Mouse (Mus musculus) layer of hippocampus, adult 18-20 months (tissue): ENCODE results near the gene Slc25a25. TPM values are rescaled to one million over a fixed set of nuclear protein-coding genes. Genes with fewer than 3 reads are reported as not detected.

Experiments
- DNase-seq, 2 experiments: peaks; one replicate each; pipeline ENCODE4 v3.0.0; 2022; ENCODE audit warnings: low spot score in 2 of 2
- total RNA-seq, 2 experiments: library from RNA; stranded (reverse); gene quantifications; 2 replicates each; pipeline ENCODE4 v1.2.3; 2021

The Slc25a25 gene
- total RNA-seq, 2 experiments from 2014 or later: 57.2 to 59.5 TPM

GRCm38 (mm10) chr2:32430701-32431676, 20.3 kb downstream of the Slc25a25 start:
- peak; percentile 86 to 92 for DNase-seq

GRCm38 (mm10) chr2:32429215-32429891, 21.9 kb downstream of the Slc25a25 start:
- DNase-seq: no peak

- peak; percentile 62 to 72 for DNase-seq
These were observed 23.0 kb downstream of the Slc25a25 start for GRCm38 (mm10) chr2:32428262-32428722.

GRCm38 (mm10) chr2:32427720-32428119, 23.5 kb downstream of the Slc25a25 start:
- no peak for DNase-seq

- no peak for DNase-seq
These were observed 25.1 kb downstream of the Slc25a25 start for GRCm38 (mm10) chr2:32426141-32426540.

- DNase-seq: no peak
These were observed 25.7 kb downstream of the Slc25a25 start for GRCm38 (mm10) chr2:32425568-32425967.

GRCm38 (mm10) chr2:32424796-32425195, 26.4 kb downstream of the Slc25a25 start:
- no peak for DNase-seq

GRCm38 (mm10) chr2:32423481-32424331, 27.5 kb downstream of the Slc25a25 start:
- peak in 1 of 2 experiments; percentile 55 for DNase-seq

GRCm38 (mm10) chr2:32421851-32422251, 29.4 kb downstream of the Slc25a25 start:
- no peak for DNase-seq

- no peak for DNase-seq
These were observed 30.6 kb downstream of the Slc25a25 start for GRCm38 (mm10) chr2:32420647-32421046.

- DNase-seq: no peak
These were observed 31.1 kb downstream of the Slc25a25 start for GRCm38 (mm10) chr2:32420066-32420608.

GRCm38 (mm10) chr2:32419359-32419758, 31.9 kb downstream of the Slc25a25 start:
- no peak for DNase-seq

- DNase-seq: no peak
These were observed 32.7 kb downstream of the Slc25a25 start for GRCm38 (mm10) chr2:32418430-32419151.

- DNase-seq: no peak
These were observed 33.8 kb downstream of the Slc25a25 start for GRCm38 (mm10) chr2:32417486-32417885.

- no peak for DNase-seq
These were observed 34.7 kb downstream of the Slc25a25 start for GRCm38 (mm10) chr2:32416556-32416955.

- DNase-seq: no peak
These were observed 35.4 kb downstream of the Slc25a25 start for GRCm38 (mm10) chr2:32415801-32416200.

- no peak for DNase-seq
These were observed 37.3 kb downstream of the Slc25a25 start for GRCm38 (mm10) chr2:32413936-32414335.

- DNase-seq: no peak
These were observed 38.3 kb downstream of the Slc25a25 start for GRCm38 (mm10) chr2:32412742-32413531.

- no peak for DNase-seq
These were observed 39.8 kb downstream of the Slc25a25 start for GRCm38 (mm10) chr2:32411407-32411806.
